Mouse (Mus musculus) olfactory bulb, adult 2 months (tissue): ENCODE data around the gene Abcb6. TPM values are rescaled to one million over a fixed set of nuclear protein-coding genes. Genes with fewer than 3 reads are reported as not detected.

Source experiments
- H3K27ac ChIP-seq: fragments of 200-500 bp; 2 replicates; pipeline ENCODE4 v1.5.1; 2012; ENCODE audit warnings: low read depth, low read length; ENCODE audit not compliant: insufficient read depth
- H3K4me1 ChIP-seq: fragments of 200-500 bp; 2 replicates; pipeline ENCODE4 v1.6.1; 2012; ENCODE audit warnings: low read length; ENCODE audit not compliant: control insufficient read depth, insufficient read depth
- H3K4me3 ChIP-seq: fragments of 200-500 bp; 2 replicates; pipeline ENCODE4 v1.5.1; 2012; ENCODE audit warnings: mild to moderate bottlenecking, low read depth, low read length, moderate library complexity; ENCODE audit not compliant: insufficient read depth
- CTCF ChIP-seq: fragments of 200-500 bp; IDR thresholded peaks from 2 replicates; pipeline ENCODE4 v1.5.1; 2012; ENCODE audit warnings: low read depth, mild to moderate bottlenecking, low read length, moderate library complexity; ENCODE audit not compliant: insufficient read depth
- POLR2A ChIP-seq: fragments of 200-500 bp; IDR thresholded peaks from 2 replicates; pipeline ENCODE4 v1.6.1; 2012; ENCODE audit warnings: mild to moderate bottlenecking, low read depth, low read length, moderate library complexity; ENCODE audit not compliant: insufficient read depth
- WGBS: fragments of 180-500 bp; shearing (Covaris S2); methylation state at CpG from one replicate; pipeline ENCODE4 v1.1.7; 2018; 5-methylcytosine and 5-hydroxymethylcytosine counted together
- polyA plus RNA-seq: library from polyadenylated mRNA; stranded (reverse); fragments of >200 nt; gene quantifications from 2 replicates; pipeline ENCODE4 v1.2.4, GENCODE M21; 2012; ENCODE audit warnings: low replicate concordance; ENCODE audit not compliant: missing spikeins, insufficient read depth, insufficient read length

Abcb6 gene
- polyA plus RNA-seq, 1 experiment = not detected

GRCm38 (mm10) chr1:75122211-75122610 lies 58.0 kb downstream of the Abcb6 start:
- 80% methylated on average over 3 of the region's 3 CpGs for WGBS
- Histone ChIP-seq H3K4me1 (no peaks in the 10 kb centered on the region), H3K4me3 (no peak overlapping the region), H3K27ac (no peak overlapping the region)
- TF ChIP-seq POLR2A (no peak), CTCF (no peak)

Other genes with a start within 250 kb of the Abcb6 start
- not detected in 2 replicates for gene Cfap65, start 244.8 kb downstream of the Abcb6 start, polyA plus RNA-seq
- gene Ihh, start 228.7 kb downstream of the Abcb6 start, polyA plus RNA-seq = not detected in 2 replicates
- gene Nhej1, start 55.2 kb downstream of the Abcb6 start, polyA plus RNA-seq = not detected in 2 replicates
- not detected in 2 replicates for gene Slc23a3, start 46.5 kb downstream of the Abcb6 start, polyA plus RNA-seq
- gene Cnppd1, start 37.7 kb downstream of the Abcb6 start, polyA plus RNA-seq = 190 TPM in 1 of 2 replicates, not detected in the other
- gene Retreg2, start 37.6 kb downstream of the Abcb6 start, polyA plus RNA-seq = not detected in 2 replicates
- gene Zfand2b, start 11.7 kb downstream of the Abcb6 start, polyA plus RNA-seq = not detected in 2 replicates
- not detected in 2 replicates for gene Ankzf1, start 11.8 kb upstream of the Abcb6 start, polyA plus RNA-seq
- not detected in 2 replicates for gene Atg9a, start 11.8 kb upstream of the Abcb6 start, polyA plus RNA-seq
- gene Glb1l, start 30.4 kb upstream of the Abcb6 start, polyA plus RNA-seq = not detected in 2 replicates
- gene Stk16, start 30.4 kb upstream of the Abcb6 start, polyA plus RNA-seq = not detected in 2 replicates
- gene Tuba4a, start 39.5 kb upstream of the Abcb6 start, polyA plus RNA-seq = not detected in 2 replicates
- gene A630095N17Rik, start 51.7 kb upstream of the Abcb6 start, polyA plus RNA-seq = not detected in 2 replicates
- gene Dnajb2, start 56.0 kb upstream of the Abcb6 start, polyA plus RNA-seq = not detected in 2 replicates
- not detected in 2 replicates for gene Ptprn, start 84.1 kb upstream of the Abcb6 start, polyA plus RNA-seq
- not detected in 2 replicates for gene Resp18, start 98.0 kb upstream of the Abcb6 start, polyA plus RNA-seq
- gene Dnpep, start 137.6 kb upstream of the Abcb6 start, polyA plus RNA-seq = not detected in 2 replicates
- not detected in 2 replicates for gene Des, start 179.9 kb upstream of the Abcb6 start, polyA plus RNA-seq
- gene Speg, start 194.9 kb upstream of the Abcb6 start, polyA plus RNA-seq = not detected in 2 replicates